Mouse (Mus musculus) layer of hippocampus, postnatal 10 days (tissue): ENCODE measurements around the gene Crb1. TPM values are rescaled to one million over a fixed set of nuclear protein-coding genes. Genes with fewer than 3 reads are reported as not detected.
A peak's percentile ranks its signal among the peaks of the same experiment; 100 is the strongest.
"Not testable (repeated sequence)": the region's sequence is repeated elsewhere in the genome, so short reads cannot be mapped to it uniquely, and the experiment has no call there.

Experiments
- DNase-seq, 2 experiments: peaks; one replicate each; pipeline ENCODE4 v3.0.0; 2021; ENCODE audit warnings: low spot score in 2 of 2
- total RNA-seq, 2 experiments: library from RNA; stranded (reverse); gene quantifications; 2 replicates each; pipeline ENCODE4 v1.2.3; 2021

Crb1 gene
- total RNA-seq, 2 experiments from 2014 or later = 0.89 to 1.1 TPM

GRCm38 (mm10) chr1:139336997-139337396 lies 39.9 kb downstream of the Crb1 start:
- DNase-seq = no peak

DNA sequence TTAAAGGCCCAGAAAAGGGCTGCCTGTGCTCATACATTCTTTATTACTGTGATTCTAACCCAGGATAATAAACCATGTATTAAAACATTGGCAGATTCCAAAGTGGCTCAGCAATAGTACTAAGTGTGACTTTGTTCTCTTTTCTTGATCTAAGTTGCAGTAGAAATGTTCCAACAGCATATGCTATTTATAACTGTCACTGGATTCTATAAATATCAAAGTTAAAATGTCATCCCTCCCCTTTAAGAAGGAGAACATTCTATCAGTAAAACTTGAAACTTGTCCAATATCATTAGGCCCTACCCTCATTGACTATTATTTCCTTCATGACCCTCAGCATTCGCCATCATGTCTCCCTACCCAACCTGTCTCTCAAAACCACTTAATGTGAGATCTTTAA lies 48.1 kb downstream of the Crb1 start:
- DNase-seq = no peak

GRCm38 (mm10) chr1:139328286-139328685 lies 48.6 kb downstream of the Crb1 start:
- DNase-seq = peak in 1 of 2 experiments; percentile 16

GRCm38 (mm10) chr1:139325378-139325777 lies 51.5 kb downstream of the Crb1 start:
- DNase-seq = no peak

DNA sequence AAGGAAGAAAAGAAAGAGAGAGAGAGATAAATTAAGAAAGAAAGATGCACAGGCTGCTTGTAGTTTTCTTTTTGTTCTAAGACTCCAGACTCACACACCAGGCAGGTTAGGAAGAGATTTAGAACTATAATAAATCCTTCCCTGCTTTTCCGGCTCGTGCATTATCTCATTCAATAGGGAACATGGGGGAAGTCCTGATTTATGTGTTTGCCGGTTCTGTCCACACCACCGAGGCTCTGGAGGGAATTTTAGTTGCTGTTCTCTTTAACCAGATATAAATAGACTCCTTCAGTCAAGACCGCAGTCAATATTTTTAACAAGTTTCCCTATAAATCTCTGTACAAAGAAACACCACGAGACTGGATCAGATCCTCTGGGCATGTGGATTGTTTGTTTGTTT lies 57.1 kb downstream of the Crb1 start:
- DNase-seq = no peak

GRCm38 (mm10) chr1:139314297-139314874 lies 62.5 kb downstream of the Crb1 start:
- DNase-seq = no peak

GRCm38 (mm10) chr1:139308915-139309314 lies 68.0 kb downstream of the Crb1 start:
- DNase-seq = no peak

DNA sequence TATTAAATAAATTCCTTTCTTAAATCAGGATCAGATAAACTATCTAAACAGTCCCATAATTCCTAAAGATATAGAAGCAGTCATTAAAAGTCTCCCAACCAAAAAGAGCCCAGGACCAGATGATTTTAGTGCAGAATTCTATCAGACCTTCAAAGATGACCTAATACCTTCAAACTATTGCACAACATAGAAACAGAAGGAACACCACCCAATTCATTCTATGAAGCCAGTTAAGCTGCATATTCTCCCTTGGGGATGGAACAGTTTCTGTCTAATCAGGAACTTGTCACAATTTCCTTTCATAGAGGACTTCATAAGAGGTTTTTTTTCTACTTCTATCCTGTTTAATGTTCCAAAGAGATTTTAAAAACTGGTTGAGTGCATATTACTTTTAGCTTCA lies 74.4 kb downstream of the Crb1 start:
- DNase-seq = not testable (repeated sequence)

GRCm38 (mm10) chr1:139301830-139302229 lies 75.1 kb downstream of the Crb1 start:
- DNase-seq = no peak

DNA sequence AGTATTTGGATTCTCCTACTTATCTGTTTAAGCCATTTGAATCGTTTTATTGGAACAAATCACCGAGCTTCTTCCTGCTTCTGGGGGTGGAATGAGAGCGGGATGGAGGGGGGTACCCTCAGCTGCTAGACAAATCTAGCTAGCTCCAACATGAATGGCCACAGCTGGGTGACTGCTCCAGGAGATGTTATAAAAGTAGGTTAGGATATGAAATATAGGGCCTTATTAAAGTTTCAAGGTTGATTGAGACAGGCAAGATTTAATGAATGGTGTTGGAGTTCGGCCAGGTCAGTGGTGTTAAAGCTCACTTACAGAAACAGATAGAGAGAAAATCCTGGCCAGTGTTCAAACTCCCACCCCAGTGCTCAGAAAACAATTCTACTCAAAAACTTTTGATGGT lies 84.9 kb downstream of the Crb1 start:
- DNase-seq = no peak

- DNase-seq = no peak
These were observed 85.3 kb downstream of the Crb1 start for GRCm38 (mm10) chr1:139291593-139291992.

- no peak for DNase-seq
These were observed 100.1 kb downstream of the Crb1 start for GRCm38 (mm10) chr1:139276619-139277320.

DNA sequence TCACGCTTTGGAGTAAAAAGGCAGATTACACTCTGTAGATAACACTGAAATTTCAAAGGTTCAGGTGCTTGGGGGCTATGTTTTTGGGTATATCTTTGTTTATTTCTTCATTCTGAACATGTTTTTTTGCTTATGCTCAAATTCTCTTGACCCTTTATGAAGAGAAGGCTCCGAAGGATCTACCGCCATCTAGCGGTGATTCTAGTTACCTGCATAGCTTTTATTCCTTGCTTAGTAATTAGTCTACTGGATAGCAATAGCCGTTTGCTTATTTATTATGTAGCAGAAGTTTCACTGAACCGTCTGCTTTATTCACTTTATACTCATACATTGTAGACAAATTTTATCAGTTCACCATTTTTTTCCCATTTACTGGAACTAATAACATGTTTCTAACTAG lies 109.1 kb downstream of the Crb1 start:
- peak; percentile 34 to 65 for DNase-seq

- no peak for DNase-seq
These were observed 112.7 kb downstream of the Crb1 start for GRCm38 (mm10) chr1:139264245-139264644.

DNA sequence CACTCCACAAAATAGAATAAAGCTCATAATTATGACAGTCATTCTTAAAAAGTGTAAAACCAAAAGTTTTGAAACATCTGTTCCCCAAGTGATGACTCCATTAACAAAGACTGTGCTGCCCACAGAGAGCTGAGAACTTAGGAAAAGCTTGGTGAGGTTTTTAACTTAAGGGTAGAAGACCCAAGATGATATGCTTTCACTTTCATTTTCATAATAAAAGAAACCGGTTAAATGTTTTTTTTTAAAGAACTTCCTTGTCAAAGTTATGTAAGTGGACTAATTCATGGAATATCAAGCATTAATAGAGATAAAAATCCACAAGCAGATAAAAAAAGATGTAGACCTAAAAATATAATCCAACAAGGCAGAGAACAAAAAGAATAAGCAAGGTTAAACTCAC lies 113.7 kb downstream of the Crb1 start:
- DNase-seq = no peak

DNA sequence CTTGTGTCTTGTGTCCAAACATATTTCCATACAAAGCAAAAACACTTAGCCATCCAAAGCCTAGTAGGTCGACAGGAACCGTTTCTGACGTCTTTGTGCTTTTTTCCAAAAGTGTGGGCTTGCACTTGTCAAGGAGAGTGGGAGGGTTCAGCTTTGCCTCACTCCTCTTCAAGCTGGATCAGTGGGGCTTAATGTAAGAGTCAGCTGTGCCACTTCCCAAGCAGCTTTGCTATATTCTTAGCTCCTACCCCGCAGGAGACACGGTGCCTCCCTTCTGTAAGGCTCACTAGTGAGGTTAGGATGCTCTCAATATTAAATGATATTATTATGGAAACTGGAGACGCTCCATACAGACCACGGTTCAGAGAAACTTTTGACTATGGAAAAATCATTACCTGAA lies 121.3 kb downstream of the Crb1 start:
- DNase-seq = no peak

DNA sequence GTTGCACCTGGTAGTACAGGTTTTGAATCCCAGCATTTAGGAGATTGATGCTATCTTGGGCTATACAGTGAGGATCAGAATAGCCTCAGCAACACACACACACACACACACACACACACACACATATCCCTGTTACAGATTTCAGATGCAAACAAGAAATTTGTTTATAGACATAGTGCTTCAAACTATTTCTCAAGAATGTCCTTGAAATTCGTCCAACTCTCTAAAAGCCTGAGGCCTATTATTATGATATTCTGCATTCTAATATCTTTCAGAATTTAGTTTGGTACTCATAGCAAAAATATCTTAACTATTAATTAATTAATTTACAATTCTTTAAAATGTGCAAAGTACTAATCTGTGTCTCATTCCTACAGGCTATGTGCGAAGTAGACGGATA lies 124.9 kb downstream of the Crb1 start:
- DNase-seq = no peak

DNA sequence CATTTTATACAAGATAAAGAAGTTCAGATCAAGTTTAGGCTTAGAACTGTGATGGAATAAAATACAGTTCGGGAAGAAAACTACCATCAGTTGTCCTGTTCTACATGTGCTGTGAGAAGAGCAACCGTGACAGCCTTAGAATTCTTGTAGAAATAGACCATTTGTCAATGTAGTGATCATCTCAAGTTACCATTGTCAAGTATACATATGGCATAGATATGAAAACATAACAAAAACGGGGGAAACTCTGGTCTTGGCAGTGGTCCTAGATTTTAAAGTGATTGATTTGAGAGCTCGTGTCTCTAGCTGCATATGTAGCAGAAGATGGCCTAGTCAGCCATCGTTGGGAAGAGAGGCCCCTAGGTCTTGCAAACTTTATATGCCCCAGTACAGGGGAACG lies 127.7 kb downstream of the Crb1 start:
- no peak for DNase-seq

DNA sequence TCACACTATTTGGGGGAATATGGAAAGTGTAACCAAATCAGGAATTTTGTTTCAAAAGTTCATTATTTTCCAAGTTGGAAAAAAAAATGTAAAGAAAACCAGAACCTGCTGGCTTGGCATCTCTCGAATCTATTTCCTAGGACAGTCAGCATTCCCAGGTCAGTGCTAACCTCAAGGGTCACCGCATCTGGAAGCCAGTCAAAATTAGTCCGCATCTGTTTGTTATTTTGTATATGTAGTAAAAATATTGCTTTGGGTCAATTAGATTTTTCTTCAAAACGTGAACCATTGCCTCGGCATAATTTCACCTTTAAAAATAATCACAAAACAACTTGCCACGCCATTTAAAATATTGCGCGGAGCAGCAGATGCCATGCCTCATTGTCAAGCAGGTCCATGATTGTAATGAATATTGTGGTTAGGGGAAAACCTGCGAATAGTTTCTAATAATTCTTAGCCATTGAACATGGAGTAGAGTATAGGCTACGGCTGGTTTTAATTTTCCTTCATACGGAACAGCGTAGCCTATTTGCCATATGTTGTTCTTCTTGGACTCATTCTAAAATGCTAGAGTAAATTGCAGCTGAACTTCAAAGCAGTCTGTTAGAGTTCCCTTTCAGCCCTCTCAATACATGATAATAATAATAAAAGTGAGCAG lies 130.0 kb downstream of the Crb1 start:
- DNase-seq = no peak

- DNase-seq = no peak
These were observed 140.1 kb downstream of the Crb1 start for GRCm38 (mm10) chr1:139236794-139237193.

DNA sequence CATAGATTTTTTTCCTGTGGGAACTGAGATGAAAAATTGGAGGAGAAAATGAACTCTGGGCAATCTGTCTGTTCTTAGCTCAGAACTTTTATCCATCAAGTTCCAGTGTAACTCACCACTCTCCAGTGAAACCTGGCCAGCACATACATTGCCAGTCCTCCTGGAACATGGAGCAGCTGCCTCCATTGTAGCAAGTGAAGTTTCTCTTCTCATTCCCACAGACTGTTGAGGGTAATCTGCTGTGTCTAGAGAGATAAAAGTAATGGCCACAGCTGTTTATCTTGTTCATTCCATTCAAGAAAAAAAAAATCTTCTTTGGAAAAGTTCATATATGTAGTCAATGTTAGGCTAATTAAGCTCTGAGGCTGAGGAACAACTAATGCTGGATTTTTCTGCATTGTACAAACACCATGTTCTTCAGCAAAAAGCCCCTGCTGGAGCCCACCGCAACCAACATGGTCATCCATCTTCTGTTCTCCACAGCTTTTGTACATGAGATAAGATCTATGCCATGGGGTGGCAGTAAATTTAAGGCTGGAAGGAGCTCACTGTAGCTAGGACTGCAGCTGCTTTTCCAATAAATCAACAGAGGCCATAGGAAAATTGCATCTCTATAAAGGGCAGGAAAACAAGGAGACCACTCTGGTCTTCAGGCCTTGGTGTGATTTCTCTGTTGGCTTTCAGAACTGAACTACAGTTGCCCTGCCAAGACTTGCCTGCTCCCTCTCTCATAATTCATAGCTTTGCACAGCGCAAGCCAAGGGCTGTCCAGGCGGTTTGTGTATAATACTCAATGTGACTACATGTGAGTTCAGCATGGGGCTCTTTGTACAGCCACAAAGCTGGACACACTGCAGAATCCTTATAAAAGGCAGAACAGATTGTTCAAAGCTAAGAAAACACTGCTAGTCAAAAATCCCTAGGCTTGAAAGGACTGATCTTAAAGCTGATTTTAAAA lies 142.0 kb downstream of the Crb1 start:
- DNase-seq = no peak

DNA sequence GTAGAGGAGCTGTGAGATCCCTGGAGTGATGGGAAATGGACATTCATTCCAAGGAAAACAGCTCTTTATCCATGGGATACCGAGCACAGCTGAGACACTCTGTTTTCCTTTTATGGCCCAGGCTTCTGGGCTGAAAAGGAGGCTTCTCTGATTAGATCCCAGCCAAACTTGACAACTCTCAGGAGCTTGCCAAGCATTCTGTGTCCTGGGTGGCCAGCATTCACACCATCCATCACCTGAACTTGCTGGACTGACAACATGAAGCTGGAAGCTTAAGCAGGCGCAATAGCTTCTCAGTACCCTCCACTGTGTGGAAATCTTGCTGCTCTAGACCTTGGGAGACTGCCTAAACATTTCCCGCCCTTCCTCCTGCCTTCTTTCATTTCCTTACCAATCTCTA lies 144.3 kb downstream of the Crb1 start:
- no peak for DNase-seq
